Mouse (Mus musculus) brain, embryonic 14.5 days (tissue): ENCODE measurements around the gene Olfr193.

Experiments
- CTCF ChIP-seq: fragments of 200-500 bp; IDR thresholded peaks from 2 replicates; pipeline ENCODE4 v1.5.1; 2012; ENCODE audit warnings: inconsistent platforms, mild to moderate bottlenecking, moderate library complexity, borderline replicate concordance; ENCODE audit not compliant: insufficient read depth, insufficient read length; ENCODE audit errors: extremely low read depth
- POLR2A ChIP-seq: fragments of 200-500 bp; IDR thresholded peaks from 2 replicates; pipeline ENCODE4 v1.6.1; 2012; ENCODE audit warnings: mild to moderate bottlenecking, inconsistent platforms, borderline replicate concordance; ENCODE audit not compliant: poor library complexity, insufficient read depth, insufficient read length, severe bottlenecking; ENCODE audit errors: extremely low read depth

DNA sequence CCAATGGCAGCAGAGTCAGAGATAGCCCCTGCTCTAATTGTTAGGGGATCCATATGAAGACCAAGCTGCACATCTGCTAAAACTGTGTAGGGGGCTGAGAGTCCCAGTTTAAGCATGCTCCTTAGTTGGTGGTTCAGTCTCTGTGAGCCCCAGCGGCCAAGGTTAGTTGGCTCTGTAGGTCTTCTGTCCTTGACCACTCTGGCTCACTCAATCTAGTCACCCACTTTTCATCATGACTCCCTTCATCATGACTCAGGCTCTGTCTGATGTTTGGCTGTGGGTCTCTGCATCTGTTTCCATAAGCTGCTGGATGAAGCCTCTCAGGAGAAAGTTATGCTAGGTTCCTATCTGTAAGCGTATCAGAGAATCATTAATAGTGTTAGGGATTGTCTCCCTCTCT, 40.3 kb upstream of the Olfr193 start:
- TF ChIP-seq CTCF (no peak), POLR2A (no peak)
